Mouse (Mus musculus): ENCODE measurements at regions not wholly inside any gene's neighbourhood (a gene's known extent, or its start where the extent isn't known, plus 50 kb on each side); places are given as distances from the start of the nearest gene placed in this dataset.

GRCm38 (mm10) chr4:131475023-131475422 is 363.1 kb downstream of the Ptpru start:
- Histone ChIP-seq H3K9ac (ENCODE audit: low read depth, low read length) (no peak overlapping the region), H3K36me3 (ENCODE audit: control insufficient read depth, insufficient read depth, low read length) (no peaks in the 10 kb centered on the region), H3K9me3 (replicated peaks; ENCODE audit: control insufficient read depth, low read length, poor library complexity, severe bottlenecking) (no peaks in the 10 kb centered on the region), H3K27ac (ENCODE audit: low read length) (no peak overlapping the region), H3K4me2 (ENCODE audit: low read length) (no peak overlapping the region), H3K27me3 (ENCODE audit: control insufficient read depth, insufficient read depth, low read depth, low read length) (no peaks in the 10 kb centered on the region), H3K4me3 (ENCODE audit: low read depth, low read length) (no peak overlapping the region), H3K4me1 (ENCODE audit: control insufficient read depth, insufficient read depth, low read length) (no peaks in the 10 kb centered on the region)
- ATAC-seq, result no peak
- WGBS, result 73% methylated on average over 6 of the region's 6 CpGs

DNA sequence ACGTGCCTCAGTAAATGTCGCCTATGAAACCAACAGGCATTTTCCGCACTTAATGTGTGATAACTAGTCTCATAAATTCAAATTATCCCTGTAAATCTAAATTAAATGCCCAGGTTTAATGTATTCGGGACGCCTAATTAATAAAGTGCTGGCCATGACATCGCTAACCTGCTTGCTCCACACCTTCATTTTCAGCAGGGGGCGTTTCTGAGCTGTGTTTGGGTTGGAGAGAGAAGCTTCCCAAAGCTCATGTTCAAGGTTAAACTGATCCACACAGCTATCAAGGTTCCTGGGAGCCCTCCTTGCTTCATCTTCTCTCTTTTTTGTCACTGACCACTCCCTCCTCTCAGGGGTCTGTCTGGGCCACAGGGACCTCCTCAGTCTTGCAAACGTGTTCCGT is 359.2 kb downstream of the Ptpru start:
- H3K9ac ChIP-seq (ENCODE audit: low read depth, low read length), result no peak overlapping the region
- H3K9me3 ChIP-seq (replicated peaks; ENCODE audit: control insufficient read depth, low read length, poor library complexity, severe bottlenecking), result no peaks in the 10 kb centered on the region
- H3K27me3 ChIP-seq (ENCODE audit: control insufficient read depth, insufficient read depth, low read depth, low read length), result no peaks in the 10 kb centered on the region
- WGBS, result 67% methylated on average over 9 of the region's 9 CpGs
- H3K27ac ChIP-seq (ENCODE audit: low read length), result no peak overlapping the region
- H3K4me1 ChIP-seq (ENCODE audit: control insufficient read depth, insufficient read depth, low read length), result peaks cover 6% of the 10 kb centered on the region
- H3K4me3 ChIP-seq (ENCODE audit: low read depth, low read length), result no peak overlapping the region
- H3K4me2 ChIP-seq (ENCODE audit: low read length), result no peak overlapping the region
- no peak for ATAC-seq
- no peaks in the 10 kb centered on the region for H3K36me3 ChIP-seq (ENCODE audit: control insufficient read depth, insufficient read depth, low read length)

DNA sequence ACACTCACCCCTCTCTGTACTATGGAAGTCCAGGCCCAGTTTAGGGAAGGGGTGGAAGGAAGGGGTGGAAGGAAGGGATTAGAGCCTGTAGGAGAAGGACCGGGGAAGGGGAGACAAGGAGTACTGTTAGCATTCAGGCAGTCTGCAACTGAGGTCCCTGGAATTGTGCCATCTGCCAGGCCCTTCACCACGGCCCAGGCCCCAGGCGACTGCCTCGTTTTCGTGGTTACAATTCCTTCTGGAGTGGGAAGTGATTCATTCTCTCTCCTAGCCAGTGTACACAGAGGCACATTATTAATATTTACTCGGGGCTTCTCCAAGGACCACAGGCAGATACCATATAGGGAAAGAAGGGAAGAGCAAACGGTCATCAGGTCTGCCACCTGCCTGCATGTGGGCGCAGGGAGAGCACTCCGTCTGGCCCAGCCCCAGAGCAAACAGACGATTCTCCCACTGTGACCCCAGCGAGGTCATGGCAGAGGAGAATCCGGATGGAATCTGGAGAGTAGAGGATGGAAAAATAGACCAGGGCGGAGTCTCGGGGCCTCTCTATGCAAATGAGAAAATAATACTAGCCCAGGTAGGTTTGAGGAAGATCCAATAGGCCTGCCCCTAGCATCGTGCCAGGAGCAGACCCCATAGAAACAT is 354.0 kb downstream of the Ptpru start:
- H3K27me3 ChIP-seq (ENCODE audit: control insufficient read depth, insufficient read depth, low read depth, low read length), result no peaks in the 10 kb centered on the region
- H3K4me3 ChIP-seq (ENCODE audit: low read depth, low read length), result no peak overlapping the region
- H3K9me3 ChIP-seq (replicated peaks; ENCODE audit: control insufficient read depth, low read length, poor library complexity, severe bottlenecking), result no peaks in the 10 kb centered on the region
- H3K9ac ChIP-seq (ENCODE audit: low read depth, low read length), result no peak overlapping the region
- no peak overlapping the region for H3K4me2 ChIP-seq (ENCODE audit: low read length)
- no peaks in the 10 kb centered on the region for H3K36me3 ChIP-seq (ENCODE audit: control insufficient read depth, insufficient read depth, low read length)
- H3K4me1 ChIP-seq (ENCODE audit: control insufficient read depth, insufficient read depth, low read length), result peaks cover 25% of the 10 kb centered on the region
- ATAC-seq, result 0 out of 2 replicates have a peak, but pooled peaks have one; percentile 18
- WGBS, result 50% methylated on average over 15 of the region's 15 CpGs
- peak overlapping the region; percentile 53 for H3K27ac ChIP-seq (ENCODE audit: low read length)

DNA sequence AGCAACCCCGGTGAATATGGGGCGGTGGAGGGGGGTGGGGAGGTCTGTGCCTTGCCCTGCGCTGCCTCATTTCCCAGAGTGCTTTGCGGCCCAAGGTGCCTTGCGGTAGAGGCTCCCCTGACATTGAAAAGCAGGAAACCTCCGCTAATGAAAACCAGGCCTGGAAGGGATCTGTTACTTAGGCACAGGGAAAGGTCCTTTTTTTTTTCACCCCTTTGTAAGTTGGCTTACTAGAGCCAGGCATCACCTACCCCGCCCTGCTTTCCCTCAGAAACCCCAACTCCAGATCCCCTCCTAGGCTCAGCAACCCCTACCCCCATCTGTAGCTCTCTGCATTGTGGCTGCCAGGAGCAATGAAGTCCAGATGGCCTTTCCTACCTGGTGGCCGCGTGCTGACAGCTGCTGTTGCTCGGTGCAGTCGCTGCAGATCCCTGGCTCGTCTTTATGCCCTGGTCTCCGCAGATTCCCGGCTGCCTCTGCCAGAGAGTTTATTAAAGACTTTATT is 353.4 kb downstream of the Ptpru start:
- Histone ChIP-seq H3K4me2 (ENCODE audit: low read length) (no peak overlapping the region), H3K27ac (ENCODE audit: low read length) (peak overlapping the region; percentile 53), H3K36me3 (ENCODE audit: control insufficient read depth, insufficient read depth, low read length) (no peaks in the 10 kb centered on the region), H3K9me3 (replicated peaks; ENCODE audit: control insufficient read depth, low read length, poor library complexity, severe bottlenecking) (no peaks in the 10 kb centered on the region), H3K9ac (ENCODE audit: low read depth, low read length) (0 out of 2 replicates have a peak overlapping the region, but pooled peaks have one; percentile 4), H3K4me3 (ENCODE audit: low read depth, low read length) (no peak overlapping the region), H3K27me3 (ENCODE audit: control insufficient read depth, insufficient read depth, low read depth, low read length) (no peaks in the 10 kb centered on the region), H3K4me1 (ENCODE audit: control insufficient read depth, insufficient read depth, low read length) (peaks cover 25% of the 10 kb centered on the region)
- 42% methylated on average over 14 of the region's 14 CpGs for WGBS
- ATAC-seq, result no peak

GRCm38 (mm10) chr4:131485126-131485825 is 352.8 kb downstream of the Ptpru start:
- Histone ChIP-seq H3K9ac (ENCODE audit: low read depth, low read length) (no peak overlapping the region), H3K4me2 (ENCODE audit: low read length) (no peak overlapping the region), H3K27me3 (ENCODE audit: control insufficient read depth, insufficient read depth, low read depth, low read length) (no peaks in the 10 kb centered on the region), H3K4me1 (ENCODE audit: control insufficient read depth, insufficient read depth, low read length) (peaks cover 25% of the 10 kb centered on the region), H3K36me3 (ENCODE audit: control insufficient read depth, insufficient read depth, low read length) (no peaks in the 10 kb centered on the region), H3K4me3 (ENCODE audit: low read depth, low read length) (no peak overlapping the region), H3K27ac (ENCODE audit: low read length) (peak overlapping the region; percentile 53), H3K9me3 (replicated peaks; ENCODE audit: control insufficient read depth, low read length, poor library complexity, severe bottlenecking) (no peaks in the 10 kb centered on the region)
- WGBS, result 67% methylated on average over 13 of the region's 13 CpGs
- no peak for ATAC-seq

DNA sequence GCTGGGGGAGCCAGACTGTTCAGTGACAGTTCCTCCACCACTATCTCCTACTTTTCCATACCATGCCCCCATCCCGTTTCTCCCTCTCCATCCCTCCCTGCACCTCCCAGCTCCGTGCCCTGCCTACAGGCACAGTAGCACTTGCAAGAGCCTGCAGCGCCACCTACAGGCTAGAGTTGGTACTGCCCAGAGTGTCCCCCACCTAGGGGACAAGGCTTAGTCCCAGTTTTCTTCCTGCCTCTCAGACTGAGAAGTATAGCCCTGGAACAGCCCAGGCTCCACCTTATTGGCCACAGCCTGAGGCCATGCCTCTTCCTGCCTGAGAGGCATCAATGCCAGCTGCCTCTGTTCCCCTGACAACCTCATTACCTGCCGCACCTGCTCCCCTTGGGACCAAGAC is 351.3 kb downstream of the Ptpru start:
- Histone ChIP-seq H3K9ac (ENCODE audit: low read depth, low read length) (no peak overlapping the region), H3K27me3 (ENCODE audit: control insufficient read depth, insufficient read depth, low read depth, low read length) (no peaks in the 10 kb centered on the region), H3K9me3 (replicated peaks; ENCODE audit: control insufficient read depth, low read length, poor library complexity, severe bottlenecking) (no peaks in the 10 kb centered on the region), H3K27ac (ENCODE audit: low read length) (no peak overlapping the region; the same call in 1 of the 2 replicates), H3K36me3 (ENCODE audit: control insufficient read depth, insufficient read depth, low read length) (no peaks in the 10 kb centered on the region), H3K4me1 (ENCODE audit: control insufficient read depth, insufficient read depth, low read length) (peaks cover 22% of the 10 kb centered on the region), H3K4me3 (ENCODE audit: low read depth, low read length) (no peak overlapping the region), H3K4me2 (ENCODE audit: low read length) (no peak overlapping the region)
- 11% methylated on average over 4 of the region's 4 CpGs for WGBS
- ATAC-seq, result 0 out of 2 replicates have a peak, but pooled peaks have one; percentile 43

GRCm38 (mm10) chr4:131488246-131488645 is 349.8 kb downstream of the Ptpru start:
- no peak for ATAC-seq
- 52% methylated on average over 6 of the region's 6 CpGs for WGBS
- Histone ChIP-seq H3K36me3 (ENCODE audit: control insufficient read depth, insufficient read depth, low read length) (no peaks in the 10 kb centered on the region), H3K27ac (ENCODE audit: low read length) (no peak overlapping the region), H3K4me2 (ENCODE audit: low read length) (no peak overlapping the region), H3K4me3 (ENCODE audit: low read depth, low read length) (no peak overlapping the region), H3K9me3 (replicated peaks; ENCODE audit: control insufficient read depth, low read length, poor library complexity, severe bottlenecking) (no peaks in the 10 kb centered on the region), H3K27me3 (ENCODE audit: control insufficient read depth, insufficient read depth, low read depth, low read length) (no peaks in the 10 kb centered on the region), H3K9ac (ENCODE audit: low read depth, low read length) (no peak overlapping the region), H3K4me1 (ENCODE audit: control insufficient read depth, insufficient read depth, low read length) (peaks cover 36% of the 10 kb centered on the region)

DNA sequence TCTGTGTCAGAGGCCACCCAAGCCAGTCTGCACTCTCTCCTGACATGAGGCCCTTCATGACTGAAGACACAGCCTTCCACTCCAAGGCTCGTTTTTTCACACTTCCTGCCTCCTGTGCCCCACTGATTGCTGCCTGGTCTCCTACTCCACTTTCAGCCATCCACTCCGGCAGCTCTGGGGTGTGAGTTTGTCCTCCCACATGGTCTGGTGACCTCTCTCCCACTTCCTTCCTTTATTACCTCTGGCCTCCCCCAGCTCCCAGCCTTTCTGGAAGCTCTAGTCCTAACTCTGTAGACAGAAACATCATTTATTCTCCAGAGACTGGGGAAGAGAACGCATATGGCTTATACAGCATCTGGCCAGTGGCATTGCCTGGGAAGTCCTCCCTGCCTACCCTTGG is 349.0 kb downstream of the Ptpru start:
- no peak for ATAC-seq
- Histone ChIP-seq H3K4me3 (ENCODE audit: low read depth, low read length) (no peak overlapping the region), H3K9ac (ENCODE audit: low read depth, low read length) (no peak overlapping the region), H3K36me3 (ENCODE audit: control insufficient read depth, insufficient read depth, low read length) (no peaks in the 10 kb centered on the region), H3K4me1 (ENCODE audit: control insufficient read depth, insufficient read depth, low read length) (peaks cover 39% of the 10 kb centered on the region), H3K9me3 (replicated peaks; ENCODE audit: control insufficient read depth, low read length, poor library complexity, severe bottlenecking) (no peaks in the 10 kb centered on the region), H3K4me2 (ENCODE audit: low read length) (no peak overlapping the region), H3K27me3 (ENCODE audit: control insufficient read depth, insufficient read depth, low read depth, low read length) (no peaks in the 10 kb centered on the region), H3K27ac (ENCODE audit: low read length) (no peak overlapping the region)
- 68% methylated on average over 3 of the region's 3 CpGs for WGBS

- peaks cover 31% of the 10 kb centered on the region for H3K4me1 ChIP-seq (ENCODE audit: control insufficient read depth, insufficient read depth, low read length)
- H3K4me3 ChIP-seq (ENCODE audit: low read depth, low read length), result no peak overlapping the region
- H3K9me3 ChIP-seq (replicated peaks; ENCODE audit: control insufficient read depth, low read length, poor library complexity, severe bottlenecking), result no peaks in the 10 kb centered on the region
- ATAC-seq, result peak; percentile 36; the same call in 1 of the 2 replicates
- H3K4me2 ChIP-seq (ENCODE audit: low read length), result no peak overlapping the region
- no peak overlapping the region for H3K27ac ChIP-seq (ENCODE audit: low read length)
- H3K9ac ChIP-seq (ENCODE audit: low read depth, low read length), result no peak overlapping the region
- H3K36me3 ChIP-seq (ENCODE audit: control insufficient read depth, insufficient read depth, low read length), result no peaks in the 10 kb centered on the region
- H3K27me3 ChIP-seq (ENCODE audit: control insufficient read depth, insufficient read depth, low read depth, low read length), result no peaks in the 10 kb centered on the region
- WGBS, result 39% methylated on average over 4 of the region's 4 CpGs
Observed at GRCm38 (mm10) chr4:131491960-131492359, 346.1 kb downstream of the Ptpru start.
